Mouse (Mus musculus): ENCODE data around the gene Sez6. TPM values are rescaled to one million over a fixed set of nuclear protein-coding genes. Genes with fewer than 3 reads are reported as not detected.
A peak's percentile ranks its signal among the peaks of the same experiment; 100 is the strongest.

The Sez6 gene
- polyA plus RNA-seq, 1 experiment from 2014 or later = 1.5 TPM

- H3K4me1 ChIP-seq (ENCODE audit: control insufficient read depth, insufficient read depth, low read length) = no peaks in the 10 kb centered on the region
- H3K27ac ChIP-seq (replicated peaks; ENCODE audit: low read depth, low read length) = no peak overlapping the region
- H3K9me3 ChIP-seq (replicated peaks; ENCODE audit: control insufficient read depth, low read length) = no peaks in the 10 kb centered on the region
- ATAC-seq (replicated peaks; ENCODE audit: insufficient number of reproducible peaks, low FRiP score, low TSS enrichment, low read depth) = no peak
- no peak overlapping the region for H3K9ac ChIP-seq (replicated peaks; ENCODE audit: low read length)
- WGBS = 6% methylated on average over 8 of the region's 8 CpGs
- DNase-seq (ENCODE audit: low spot score) = no peak
- no peak overlapping the region for H3K4me3 ChIP-seq (ENCODE audit: low read depth, low read length)
- no peak overlapping the region for H3K4me2 ChIP-seq (ENCODE audit: low read depth, low read length)
- peaks cover 31% of the 10 kb centered on the region for H3K27me3 ChIP-seq (ENCODE audit: control insufficient read depth, insufficient read depth, low read length)
- H3K36me3 ChIP-seq (replicated peaks; ENCODE audit: control insufficient read depth, insufficient read depth, low read depth, low read length) = no peaks in the 10 kb centered on the region
Measured at GRCm38 (mm10) chr11:77936846-77937245, 6.2 kb downstream of the Sez6 start.

DNA sequence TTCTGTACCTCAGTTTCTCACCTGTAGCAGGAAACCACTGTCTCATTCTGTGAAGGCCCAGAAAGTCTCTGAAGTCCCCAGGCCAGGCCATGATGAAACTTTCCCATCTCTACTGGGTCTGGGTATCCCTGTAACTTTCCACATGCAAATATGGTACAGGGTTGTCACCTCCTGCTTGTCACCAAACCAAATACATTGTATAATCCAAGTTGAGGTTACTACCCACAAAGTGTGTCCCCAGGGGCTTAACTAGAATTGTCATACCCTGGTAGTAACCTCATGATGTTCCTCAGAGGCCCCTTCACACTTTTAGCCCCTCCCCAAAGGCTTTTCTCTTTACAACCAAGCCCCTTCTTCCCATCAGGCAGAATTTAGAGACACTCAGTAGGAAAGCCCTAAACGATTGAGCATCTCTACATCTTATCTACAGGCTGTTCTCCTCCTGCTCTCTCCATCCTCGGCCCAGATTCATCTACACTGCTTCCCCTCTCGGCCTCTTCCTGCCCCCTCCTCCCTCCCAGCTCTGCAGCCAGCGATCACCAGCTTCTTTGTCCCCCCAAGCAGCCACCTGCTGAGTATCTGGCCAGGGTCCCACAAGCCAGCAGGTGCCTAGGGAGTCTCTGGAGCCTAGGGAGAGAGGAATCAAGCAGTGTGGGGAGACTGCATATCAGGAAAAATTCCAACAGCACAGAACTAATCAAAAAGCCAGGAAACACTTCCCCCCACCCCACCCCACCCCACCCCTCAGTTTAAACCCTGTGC, 7.2 kb downstream of the Sez6 start:
- H3K4me2 ChIP-seq (ENCODE audit: low read depth, low read length) = no peak overlapping the region
- no peak overlapping the region for H3K4me3 ChIP-seq (ENCODE audit: low read depth, low read length)
- no peaks in the 10 kb centered on the region for H3K36me3 ChIP-seq (replicated peaks; ENCODE audit: control insufficient read depth, insufficient read depth, low read depth, low read length)
- H3K9me3 ChIP-seq (replicated peaks; ENCODE audit: control insufficient read depth, low read length) = no peaks in the 10 kb centered on the region
- 18% methylated on average over 4 of the region's 4 CpGs for WGBS
- H3K4me1 ChIP-seq (ENCODE audit: control insufficient read depth, insufficient read depth, low read length) = no peaks in the 10 kb centered on the region
- no peak overlapping the region for H3K27ac ChIP-seq (replicated peaks; ENCODE audit: low read depth, low read length)
- no peak for ATAC-seq (replicated peaks; ENCODE audit: insufficient number of reproducible peaks, low FRiP score, low TSS enrichment, low read depth)
- no peak for DNase-seq (ENCODE audit: low spot score)
- no peak overlapping the region for H3K9ac ChIP-seq (replicated peaks; ENCODE audit: low read length)
- peaks cover 23% of the 10 kb centered on the region for H3K27me3 ChIP-seq (ENCODE audit: control insufficient read depth, insufficient read depth, low read length)

- ATAC-seq (replicated peaks; ENCODE audit: insufficient number of reproducible peaks, low FRiP score, low TSS enrichment, low read depth) = no peak
- WGBS = 17% methylated on average over 5 of the region's 5 CpGs
- Histone ChIP-seq H3K27me3 (ENCODE audit: control insufficient read depth, insufficient read depth, low read length) (no peaks in the 10 kb centered on the region), H3K4me2 (ENCODE audit: low read depth, low read length) (no peak overlapping the region), H3K9ac (replicated peaks; ENCODE audit: low read length) (no peak overlapping the region), H3K36me3 (replicated peaks; ENCODE audit: control insufficient read depth, insufficient read depth, low read depth, low read length) (no peaks in the 10 kb centered on the region), H3K27ac (replicated peaks; ENCODE audit: low read depth, low read length) (no peak overlapping the region), H3K9me3 (replicated peaks; ENCODE audit: control insufficient read depth, low read length) (no peaks in the 10 kb centered on the region), H3K4me3 (ENCODE audit: low read depth, low read length) (no peak overlapping the region), H3K4me1 (ENCODE audit: control insufficient read depth, insufficient read depth, low read length) (no peaks in the 10 kb centered on the region)
- DNase-seq (ENCODE audit: low spot score) = no peak
Measured at GRCm38 (mm10) chr11:77942230-77942629, 11.6 kb downstream of the Sez6 start.

DNA sequence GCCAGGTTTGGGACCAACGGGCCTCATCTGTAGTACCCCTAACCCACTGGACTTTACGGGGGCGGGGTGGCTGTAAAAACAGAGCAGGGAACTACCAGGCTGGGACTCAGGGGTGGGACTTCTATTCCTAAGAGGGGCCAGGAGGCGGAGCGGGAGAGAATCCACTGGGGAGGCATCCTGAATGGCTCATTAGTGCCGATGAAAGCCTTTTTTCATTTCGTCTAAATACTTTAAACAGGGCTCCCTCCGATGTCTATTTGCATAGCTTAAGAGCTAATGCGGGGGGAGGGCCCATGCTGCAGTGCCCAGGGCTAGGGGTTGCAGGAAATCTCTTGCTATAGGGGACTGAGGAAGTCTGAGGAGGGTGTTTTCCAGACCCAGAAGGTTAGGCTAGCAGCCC, 17.3 kb downstream of the Sez6 start:
- Histone ChIP-seq H3K27ac (replicated peaks; ENCODE audit: low read depth, low read length) (no peak overlapping the region), H3K9me3 (replicated peaks; ENCODE audit: control insufficient read depth, low read length) (no peaks in the 10 kb centered on the region), H3K9ac (replicated peaks; ENCODE audit: low read length) (0 out of 2 replicates have a peak overlapping the region, but pooled peaks have one; percentile 9), H3K4me2 (ENCODE audit: low read depth, low read length) (no peak overlapping the region), H3K27me3 (ENCODE audit: control insufficient read depth, insufficient read depth, low read length) (peaks cover 4% of the 10 kb centered on the region; the same call in 1 of the 2 replicates), H3K36me3 (replicated peaks; ENCODE audit: control insufficient read depth, insufficient read depth, low read depth, low read length) (no peaks in the 10 kb centered on the region), H3K4me3 (ENCODE audit: low read depth, low read length) (no peak overlapping the region), H3K4me1 (ENCODE audit: control insufficient read depth, insufficient read depth, low read length) (no peaks in the 10 kb centered on the region)
- DNase-seq (ENCODE audit: low spot score) = peak; percentile 49
- peak; percentile 75 for ATAC-seq (replicated peaks; ENCODE audit: insufficient number of reproducible peaks, low FRiP score, low TSS enrichment, low read depth)
- WGBS = 4% methylated on average over 9 of the region's 9 CpGs

DNA sequence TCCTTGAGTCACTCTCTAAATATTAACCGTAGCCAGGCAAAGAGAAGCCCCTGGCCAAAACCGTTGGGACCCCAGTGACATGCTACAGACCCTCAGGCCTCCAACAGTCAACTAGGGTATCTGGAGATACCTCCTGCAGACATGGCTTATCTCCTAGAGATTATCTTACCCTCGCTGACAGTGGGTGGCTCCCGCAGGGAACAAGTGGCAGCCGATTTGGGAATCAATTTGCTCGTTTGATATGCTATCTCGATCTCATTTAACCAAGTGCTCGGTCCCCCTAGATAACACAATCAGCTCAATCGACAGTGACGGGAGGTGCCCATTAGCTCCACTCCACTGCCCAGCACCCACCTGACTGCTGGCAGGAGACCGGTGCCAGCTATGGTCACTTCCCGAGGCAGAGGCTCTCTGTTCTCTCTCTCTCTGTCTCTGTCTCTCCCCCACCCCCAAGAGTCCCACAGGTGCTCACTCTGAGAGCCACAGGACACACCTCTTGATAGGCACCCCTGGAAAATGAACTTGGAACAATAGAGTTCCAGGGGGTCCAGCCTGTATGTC, 19.6 kb downstream of the Sez6 start:
- H3K4me1 ChIP-seq (ENCODE audit: control insufficient read depth, insufficient read depth, low read length) = no peaks in the 10 kb centered on the region
- 50% methylated on average over 12 of the region's 12 CpGs for WGBS
- H3K4me3 ChIP-seq (ENCODE audit: low read depth, low read length) = no peak overlapping the region
- H3K27me3 ChIP-seq (ENCODE audit: control insufficient read depth, insufficient read depth, low read length) = peaks cover 4% of the 10 kb centered on the region; the same call in 1 of the 2 replicates
- no peak overlapping the region for H3K4me2 ChIP-seq (ENCODE audit: low read depth, low read length)
- no peak overlapping the region for H3K27ac ChIP-seq (replicated peaks; ENCODE audit: low read depth, low read length)
- H3K9me3 ChIP-seq (replicated peaks; ENCODE audit: control insufficient read depth, low read length) = no peaks in the 10 kb centered on the region
- ATAC-seq (replicated peaks; ENCODE audit: insufficient number of reproducible peaks, low FRiP score, low TSS enrichment, low read depth) = no peak
- H3K9ac ChIP-seq (replicated peaks; ENCODE audit: low read length) = no peak overlapping the region
- H3K36me3 ChIP-seq (replicated peaks; ENCODE audit: control insufficient read depth, insufficient read depth, low read depth, low read length) = no peaks in the 10 kb centered on the region
- DNase-seq (ENCODE audit: low spot score) = no peak

GRCm38 (mm10) chr11:77950797-77951228, 20.2 kb downstream of the Sez6 start:
- DNase-seq (ENCODE audit: low spot score) (no peak), ATAC-seq (replicated peaks; ENCODE audit: insufficient number of reproducible peaks, low FRiP score, low TSS enrichment, low read depth) (no peak)
- Histone ChIP-seq H3K27me3 (ENCODE audit: control insufficient read depth, insufficient read depth, low read length) (peaks cover 4% of the 10 kb centered on the region; the same call in 1 of the 2 replicates), H3K4me3 (ENCODE audit: low read depth, low read length) (no peak overlapping the region), H3K4me1 (ENCODE audit: control insufficient read depth, insufficient read depth, low read length) (no peaks in the 10 kb centered on the region), H3K9ac (replicated peaks; ENCODE audit: low read length) (no peak overlapping the region), H3K36me3 (replicated peaks; ENCODE audit: control insufficient read depth, insufficient read depth, low read depth, low read length) (no peaks in the 10 kb centered on the region), H3K9me3 (replicated peaks; ENCODE audit: control insufficient read depth, low read length) (no peaks in the 10 kb centered on the region), H3K27ac (replicated peaks; ENCODE audit: low read depth, low read length) (no peak overlapping the region), H3K4me2 (ENCODE audit: low read depth, low read length) (no peak overlapping the region)
- 77% methylated on average over 5 of the region's 5 CpGs for WGBS

DNA sequence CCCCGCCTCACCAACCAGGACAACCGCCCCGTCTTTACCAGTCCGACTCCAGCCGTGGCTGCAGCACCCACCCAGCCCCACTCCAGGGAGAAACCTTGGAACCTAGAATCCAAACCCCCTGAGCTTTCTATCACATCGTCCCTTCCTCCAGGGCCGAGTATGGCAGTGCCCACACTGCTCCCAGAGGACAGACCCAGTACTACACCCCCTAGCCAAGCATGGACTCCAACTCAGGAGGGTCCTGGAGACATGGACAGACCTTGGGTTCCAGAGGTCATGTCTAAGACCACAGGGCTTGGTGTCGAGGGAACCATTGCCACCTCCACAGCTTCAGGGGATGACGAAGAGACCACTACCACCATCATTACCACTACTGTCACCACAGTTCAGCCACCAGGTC, 23.1 kb downstream of the Sez6 start:
- H3K27me3 ChIP-seq (ENCODE audit: control insufficient read depth, insufficient read depth, low read length) = no peaks in the 10 kb centered on the region

DNA sequence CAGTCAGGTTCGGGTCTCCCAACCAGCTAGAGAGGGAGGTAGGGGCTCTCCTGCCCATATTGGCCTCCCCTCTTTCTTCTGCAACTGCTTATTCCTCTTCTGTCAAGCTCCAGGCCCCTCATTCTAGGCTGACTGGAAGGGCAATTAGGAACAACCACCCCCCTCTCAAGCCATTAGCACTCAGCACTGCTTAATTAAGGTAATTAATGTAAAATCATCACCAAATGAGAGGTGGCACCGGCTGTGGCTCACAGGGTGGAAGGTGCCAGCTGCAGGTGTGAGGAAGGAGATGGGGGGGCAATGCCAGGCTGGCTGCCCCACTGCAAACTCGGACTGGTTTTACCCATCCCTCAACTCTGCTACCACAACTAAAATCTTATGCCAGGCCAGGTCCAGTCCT, 25.8 kb downstream of the Sez6 start:
- no peaks in the 10 kb centered on the region for H3K27me3 ChIP-seq (ENCODE audit: control insufficient read depth, insufficient read depth, low read length)
- no peak overlapping the region for H3K4me2 ChIP-seq (ENCODE audit: low read depth, low read length)
- 67% methylated on average over 3 of the region's 3 CpGs for WGBS

More for the DNA sequence above, 23.1 kb downstream of the Sez6 start:
- Histone ChIP-seq H3K27ac (replicated peaks; ENCODE audit: low read depth, low read length) (no peak overlapping the region), H3K9me3 (replicated peaks; ENCODE audit: control insufficient read depth, low read length) (no peaks in the 10 kb centered on the region), H3K4me1 (ENCODE audit: control insufficient read depth, insufficient read depth, low read length) (no peaks in the 10 kb centered on the region), H3K9ac (replicated peaks; ENCODE audit: low read length) (no peak overlapping the region), H3K4me2 (ENCODE audit: low read depth, low read length) (no peak overlapping the region), H3K4me3 (ENCODE audit: low read depth, low read length) (no peak overlapping the region), H3K36me3 (replicated peaks; ENCODE audit: control insufficient read depth, insufficient read depth, low read depth, low read length) (no peaks in the 10 kb centered on the region)
- 49% methylated on average over 9 of the region's 9 CpGs for WGBS
- ATAC-seq (replicated peaks; ENCODE audit: insufficient number of reproducible peaks, low FRiP score, low TSS enrichment, low read depth) (no peak), DNase-seq (ENCODE audit: low spot score) (peak; percentile 43)

More for the DNA sequence above, 25.8 kb downstream of the Sez6 start:
- Histone ChIP-seq H3K4me1 (ENCODE audit: control insufficient read depth, insufficient read depth, low read length) (no peaks in the 10 kb centered on the region), H3K9ac (replicated peaks; ENCODE audit: low read length) (no peak overlapping the region), H3K27ac (replicated peaks; ENCODE audit: low read depth, low read length) (no peak overlapping the region), H3K9me3 (replicated peaks; ENCODE audit: control insufficient read depth, low read length) (no peaks in the 10 kb centered on the region), H3K36me3 (replicated peaks; ENCODE audit: control insufficient read depth, insufficient read depth, low read depth, low read length) (no peaks in the 10 kb centered on the region), H3K4me3 (ENCODE audit: low read depth, low read length) (no peak overlapping the region)
- ATAC-seq (replicated peaks; ENCODE audit: insufficient number of reproducible peaks, low FRiP score, low TSS enrichment, low read depth) = no peak
- no peak for DNase-seq (ENCODE audit: low spot score)
